Mouse (Mus musculus): Measurements from ENCODE around the gene Stk38l. TPM values are rescaled to one million over a fixed set of nuclear protein-coding genes. Genes with fewer than 3 reads are reported as not detected.

Stk38l gene
- total RNA-seq (2021), result 1 to 10 TPM; 6.9 to 7.5 TPM
- long read RNA-seq, experiment 1, full-length matches to known transcripts, result 2 of 5 reads
- long read RNA-seq, experiment 1, partial matches to known transcripts, result 0 of 5 reads
- long read RNA-seq, experiment 1, other reads (novel, unspliced or antisense), result 3 of 5 reads
- long read RNA-seq, experiment 2, full-length matches to known transcripts, result 6 of 9 reads
- long read RNA-seq, experiment 2, partial matches to known transcripts, result 1 of 9 reads
- long read RNA-seq, experiment 2, other reads (novel, unspliced or antisense), result 2 of 9 reads

GRCm38 (mm10) chr6:146724581-146725383, at the start of gene Stk38l:
TSS of gene Stk38l (plus strand) at chr6:146724995.
- DNase-seq, result peak; percentile 93
- intact Hi-C loops (cut with DNase I; ENCODE audit: low total_unique reads), result no loop called here

GRCm38 (mm10) chr6:146676904-146677303, 47.9 kb upstream of the Stk38l start:
- no peak for DNase-seq
- intact Hi-C loops (cut with DNase I; ENCODE audit: low total_unique reads), result no loop called here

GRCm38 (mm10) chr6:146678136-146679070, 46.4 kb upstream of the Stk38l start:
- DNase-seq, result no peak
- intact Hi-C loops (cut with DNase I; ENCODE audit: low total_unique reads), result no loop called here

GRCm38 (mm10) chr6:146683881-146684280, 40.9 kb upstream of the Stk38l start:
- intact Hi-C loops (cut with DNase I; ENCODE audit: low total_unique reads), result no loop called here
- peak; percentile 13 for DNase-seq

GRCm38 (mm10) chr6:146685781-146686308, 39.0 kb upstream of the Stk38l start:
- DNase-seq, result peak; percentile 37
- intact Hi-C loops (cut with DNase I; ENCODE audit: low total_unique reads), result no loop called here

- DNase-seq, result no peak
- intact Hi-C loops (cut with DNase I; ENCODE audit: low total_unique reads), result no loop called here
These were observed 38.2 kb upstream of the Stk38l start for GRCm38 (mm10) chr6:146686463-146687196.

- DNase-seq, result no peak
- intact Hi-C loops (cut with DNase I; ENCODE audit: low total_unique reads), result no loop called here
These were observed 36.8 kb upstream of the Stk38l start for GRCm38 (mm10) chr6:146688010-146688409.

- intact Hi-C loops (cut with DNase I; ENCODE audit: low total_unique reads), result no loop called here
These were observed 35.9 kb upstream of the Stk38l start for GRCm38 (mm10) chr6:146688861-146689260.

GRCm38 (mm10) chr6:146697767-146698166, 27.0 kb upstream of the Stk38l start:
- intact Hi-C loops (cut with DNase I; ENCODE audit: low total_unique reads), result no loop called here
- DNase-seq, result no peak

More at GRCm38 (mm10) chr6:146688861-146689260, 35.9 kb upstream of the Stk38l start:
- DNase-seq, result no peak

- intact Hi-C loops (cut with DNase I; ENCODE audit: low total_unique reads), result no loop called here
- DNase-seq, result no peak
These were observed 26.4 kb upstream of the Stk38l start for GRCm38 (mm10) chr6:146698376-146698775.

- intact Hi-C loops (cut with DNase I; ENCODE audit: low total_unique reads), result no loop called here
These were observed 24.3 kb upstream of the Stk38l start for GRCm38 (mm10) chr6:146700461-146700860.

GRCm38 (mm10) chr6:146702126-146702881, 22.5 kb upstream of the Stk38l start:
- peak; percentile 46 for DNase-seq
- intact Hi-C loops (cut with DNase I; ENCODE audit: low total_unique reads), result no loop called here

More at GRCm38 (mm10) chr6:146700461-146700860, 24.3 kb upstream of the Stk38l start:
- no peak for DNase-seq

GRCm38 (mm10) chr6:146703351-146703750, 21.4 kb upstream of the Stk38l start:
- intact Hi-C loops (cut with DNase I; ENCODE audit: low total_unique reads), result no loop called here
- no peak for DNase-seq

- DNase-seq, result no peak
- intact Hi-C loops (cut with DNase I; ENCODE audit: low total_unique reads), result no loop called here
These were observed 19.2 kb upstream of the Stk38l start for GRCm38 (mm10) chr6:146705631-146706030.

GRCm38 (mm10) chr6:146719606-146720005, 5.2 kb upstream of the Stk38l start:
- no peak for DNase-seq
- intact Hi-C loops (cut with DNase I; ENCODE audit: low total_unique reads), result no loop called here

GRCm38 (mm10) chr6:146723805-146724204, 990 bp upstream of the Stk38l start:
- DNase-seq, result no peak
- intact Hi-C loops (cut with DNase I; ENCODE audit: low total_unique reads), result no loop called here

- DNase-seq, result peak; percentile 19
- intact Hi-C loops (cut with DNase I; ENCODE audit: low total_unique reads), result no loop called here
These were observed 593 bp downstream of the Stk38l start for GRCm38 (mm10) chr6:146725384-146725791.

- intact Hi-C loops (cut with DNase I; ENCODE audit: low total_unique reads), result no loop called here
- DNase-seq, result no peak
These were observed 6.2 kb downstream of the Stk38l start for GRCm38 (mm10) chr6:146731031-146731430.
